Mouse (Mus musculus): ENCODE data around the gene Pla2g1b. TPM values are rescaled to one million over a fixed set of nuclear protein-coding genes. Genes with fewer than 3 reads are reported as not detected.
"Not testable (repeated sequence)": the region's sequence is repeated elsewhere in the genome, so short reads cannot be mapped to it uniquely, and the experiment has no call there.

Pla2g1b gene
- polyA plus RNA-seq, 1 experiment from 2014 or later = 2.9 TPM

DNA sequence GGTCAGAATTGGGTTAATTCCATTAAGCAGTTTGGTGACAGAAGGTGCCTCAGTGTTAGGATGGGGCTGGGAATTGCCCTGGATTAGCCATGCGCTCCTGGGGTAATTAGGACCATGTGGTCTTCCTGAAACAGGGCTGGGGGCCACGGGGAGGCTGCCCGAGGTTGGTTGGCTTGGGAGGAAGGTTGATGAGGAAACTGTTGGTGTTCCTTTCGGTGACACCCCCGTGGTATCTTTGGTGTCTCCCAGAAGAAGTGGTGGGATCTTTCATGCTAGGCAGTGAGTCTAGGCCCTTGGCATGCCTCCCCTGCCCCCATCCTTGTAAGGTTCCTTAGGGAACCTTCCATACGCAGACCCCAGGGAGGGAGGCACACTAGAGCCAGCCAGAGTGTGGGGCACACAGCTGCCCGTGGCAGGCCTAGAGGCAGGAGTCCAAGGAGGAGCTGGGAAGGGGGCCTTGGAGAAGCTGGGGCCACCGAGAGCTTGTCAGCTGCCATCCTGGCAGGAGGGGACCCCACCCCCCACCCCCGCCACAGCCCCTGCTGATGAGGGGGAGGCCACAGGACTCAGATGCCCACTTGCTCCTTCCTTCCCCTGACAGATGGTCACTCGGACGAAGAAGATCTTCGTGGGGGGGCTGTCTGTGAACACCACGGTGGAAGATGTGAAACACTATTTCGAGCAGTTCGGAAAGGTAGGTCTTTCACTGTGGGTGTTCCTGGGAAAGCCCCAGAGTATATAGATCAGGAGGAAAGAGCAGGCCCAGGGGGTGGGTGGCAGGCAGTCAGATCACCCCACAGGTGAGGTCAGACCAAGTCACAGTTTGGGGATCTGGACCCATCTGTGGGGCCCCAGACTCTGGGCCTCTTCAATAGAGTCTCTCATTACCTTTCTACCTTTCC, 31.0 kb upstream of the Pla2g1b start:
- Histone ChIP-seq H3K4me2 (replicated peaks) (no peak overlapping the region), H3K4me3 (replicated peaks) (no peak overlapping the region), H3K27me3 (replicated peaks) (no peaks in the 10 kb centered on the region), H3K9me3 (no peaks in the 10 kb centered on the region), H3K9ac (peak overlapping the region; percentile 58; the same call in 1 of the 2 replicates), H3K36me3 (peaks cover 6% of the 10 kb centered on the region; the same call in 1 of the 2 replicates), H3K27ac (peak overlapping the region; percentile 84), H3K4me1 (replicated peaks) (peaks cover 54% of the 10 kb centered on the region)
- no peak for ATAC-seq
- WGBS = 60% methylated on average over 15 of the region's 15 CpGs

- Histone ChIP-seq H3K9me3 (no peaks in the 10 kb centered on the region), H3K4me1 (replicated peaks) (peaks cover 51% of the 10 kb centered on the region), H3K9ac (peak overlapping the region; percentile 58), H3K4me2 (replicated peaks) (peak overlapping the region; percentile 83), H3K27ac (peak overlapping the region; percentile 84), H3K4me3 (replicated peaks) (peak overlapping the region; percentile 39), H3K36me3 (peaks cover 6% of the 10 kb centered on the region; the same call in 1 of the 2 replicates), H3K27me3 (replicated peaks) (no peaks in the 10 kb centered on the region)
- peak; percentile 29 for ATAC-seq
- 30% methylated on average over 8 of the region's 8 CpGs for WGBS
Measured at GRCm38 (mm10) chr5:115435755-115436379, 30.2 kb upstream of the Pla2g1b start.

- Histone ChIP-seq H3K4me1 (replicated peaks) (peaks cover 46% of the 10 kb centered on the region), H3K4me3 (replicated peaks) (peak overlapping the region; percentile 39), H3K9me3 (no peaks in the 10 kb centered on the region), H3K36me3 (peaks cover 6% of the 10 kb centered on the region; the same call in 1 of the 2 replicates), H3K27me3 (replicated peaks) (no peaks in the 10 kb centered on the region), H3K9ac (peak overlapping the region; percentile 58), H3K4me2 (replicated peaks) (peak overlapping the region; percentile 83), H3K27ac (peak overlapping the region; percentile 84)
- ATAC-seq = peak; percentile 77
- WGBS = 2% methylated on average over 43 of the region's 43 CpGs
Measured at GRCm38 (mm10) chr5:115436421-115437124, 29.5 kb upstream of the Pla2g1b start.

DNA sequence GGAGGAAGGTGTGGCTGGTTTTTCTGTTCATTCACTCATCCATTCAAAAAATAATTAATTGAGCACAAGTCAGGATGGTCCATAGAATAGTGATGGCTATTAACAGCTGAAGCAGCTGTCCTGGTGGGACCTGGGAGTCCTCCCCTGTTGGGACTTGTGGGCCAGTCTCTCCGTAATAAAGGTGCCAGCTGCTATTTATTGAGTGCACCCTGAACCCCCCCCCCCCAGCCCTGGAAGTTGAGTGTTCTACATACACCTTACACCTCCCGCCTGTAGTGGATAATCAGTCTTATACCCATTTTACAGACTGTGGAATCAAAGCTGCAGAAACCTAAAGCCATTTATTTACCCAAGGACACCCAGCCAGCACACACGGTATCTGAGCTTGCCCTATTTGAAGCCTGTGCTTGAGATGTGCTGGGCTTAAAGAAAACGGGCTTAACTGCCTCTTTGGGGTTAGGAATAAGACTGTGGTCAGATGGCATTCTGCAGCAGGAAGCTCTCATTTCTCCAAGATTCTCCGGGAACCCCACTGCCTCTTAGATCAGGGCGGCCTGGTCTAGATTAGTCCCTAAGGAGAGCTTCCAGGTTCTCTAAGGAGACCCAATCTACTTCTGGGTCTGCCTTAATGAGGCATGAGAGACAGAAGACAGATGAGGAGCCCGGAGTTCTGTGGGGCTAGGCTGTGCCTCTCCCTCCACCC, 28.7 kb upstream of the Pla2g1b start:
- H3K9me3 ChIP-seq = no peaks in the 10 kb centered on the region
- H3K4me3 ChIP-seq (replicated peaks) = no peak overlapping the region
- ATAC-seq = no peak
- peaks cover 38% of the 10 kb centered on the region for H3K4me1 ChIP-seq (replicated peaks)
- no peak overlapping the region for H3K9ac ChIP-seq
- no peak overlapping the region for H3K27ac ChIP-seq
- 64% methylated on average over 7 of the region's 7 CpGs for WGBS
- H3K36me3 ChIP-seq = peaks cover 6% of the 10 kb centered on the region; the same call in 1 of the 2 replicates
- no peak overlapping the region for H3K4me2 ChIP-seq (replicated peaks)
- H3K27me3 ChIP-seq (replicated peaks) = no peaks in the 10 kb centered on the region

GRCm38 (mm10) chr5:115437945-115438315, 28.1 kb upstream of the Pla2g1b start:
- no peak for ATAC-seq
- Histone ChIP-seq H3K27ac (no peak overlapping the region), H3K4me1 (replicated peaks) (peaks cover 34% of the 10 kb centered on the region), H3K9ac (no peak overlapping the region), H3K4me2 (replicated peaks) (no peak overlapping the region), H3K4me3 (replicated peaks) (no peak overlapping the region), H3K36me3 (peaks cover 6% of the 10 kb centered on the region; the same call in 1 of the 2 replicates), H3K9me3 (no peaks in the 10 kb centered on the region), H3K27me3 (replicated peaks) (no peaks in the 10 kb centered on the region)
- WGBS = 50% methylated on average over 2 of the region's 2 CpGs

GRCm38 (mm10) chr5:115438667-115439066, 27.4 kb upstream of the Pla2g1b start:
- H3K9me3 ChIP-seq = no peaks in the 10 kb centered on the region
- H3K4me1 ChIP-seq (replicated peaks) = peaks cover 30% of the 10 kb centered on the region
- H3K36me3 ChIP-seq = peaks cover 6% of the 10 kb centered on the region; the same call in 1 of the 2 replicates
- H3K27me3 ChIP-seq (replicated peaks) = no peaks in the 10 kb centered on the region
- WGBS = 62% methylated on average over 7 of the region's 7 CpGs
- H3K9ac ChIP-seq = no peak overlapping the region
- no peak overlapping the region for H3K4me3 ChIP-seq (replicated peaks)
- H3K27ac ChIP-seq = no peak overlapping the region
- no peak for ATAC-seq
- no peak overlapping the region for H3K4me2 ChIP-seq (replicated peaks)

- Histone ChIP-seq H3K4me3 (replicated peaks) (no peak overlapping the region), H3K4me2 (replicated peaks) (no peak overlapping the region), H3K4me1 (replicated peaks) (peaks cover 10% of the 10 kb centered on the region), H3K27me3 (replicated peaks) (no peaks in the 10 kb centered on the region), H3K9me3 (no peaks in the 10 kb centered on the region), H3K27ac (no peak overlapping the region), H3K36me3 (peaks cover 21% of the 10 kb centered on the region; the same call in 1 of the 2 replicates), H3K9ac (no peak overlapping the region)
- 0 out of 2 replicates have a peak, but pooled peaks have one; percentile 34 for ATAC-seq
- 44% methylated on average over 14 of the region's 14 CpGs for WGBS
Measured at GRCm38 (mm10) chr5:115441205-115441849, 24.7 kb upstream of the Pla2g1b start.

GRCm38 (mm10) chr5:115442663-115443062, 23.4 kb upstream of the Pla2g1b start:
- H3K4me1 ChIP-seq (replicated peaks); H3K27me3 ChIP-seq (replicated peaks); H3K4me3 ChIP-seq (replicated peaks); H3K4me2 ChIP-seq (replicated peaks); H3K9me3 ChIP-seq; H3K27ac ChIP-seq; ATAC-seq; H3K9ac ChIP-seq: not testable (repeated sequence)
- H3K36me3 ChIP-seq = peaks cover 21% of the 10 kb centered on the region; the same call in 1 of the 2 replicates
- WGBS = 74% methylated on average over 5 of the region's 5 CpGs

DNA sequence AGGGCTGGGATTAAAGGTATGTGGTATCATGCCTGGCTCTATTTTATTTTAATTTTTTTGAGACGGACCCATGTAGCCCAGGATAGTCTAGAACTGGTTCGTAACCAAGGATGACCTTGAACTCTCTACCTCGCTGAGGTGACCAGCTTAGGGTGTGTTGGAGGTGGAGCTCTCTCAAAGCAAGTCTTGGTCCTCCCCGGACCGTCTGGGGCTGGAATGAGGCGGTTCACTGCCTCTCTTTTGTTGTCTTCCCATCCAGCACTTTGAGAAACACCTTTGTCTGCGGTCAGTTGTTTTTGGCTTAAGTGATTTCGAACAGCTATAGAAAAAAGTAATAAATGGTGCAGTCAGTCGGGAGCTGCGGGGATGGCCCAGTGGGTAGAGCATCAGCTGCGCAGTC, 21.9 kb upstream of the Pla2g1b start:
- Histone ChIP-seq H3K27ac (no peak overlapping the region), H3K4me2 (replicated peaks) (no peak overlapping the region), H3K9ac (no peak overlapping the region), H3K4me3 (replicated peaks) (no peak overlapping the region), H3K4me1 (replicated peaks) (0 out of 2 replicates have a peak, but pooled peaks cover 2% of the 10 kb centered on the region), H3K36me3 (peaks cover 17% of the 10 kb centered on the region; the same call in 1 of the 2 replicates), H3K9me3 (no peaks in the 10 kb centered on the region), H3K27me3 (replicated peaks) (no peaks in the 10 kb centered on the region)
- ATAC-seq = no peak
- 91% methylated on average over 11 of the region's 11 CpGs for WGBS

DNA sequence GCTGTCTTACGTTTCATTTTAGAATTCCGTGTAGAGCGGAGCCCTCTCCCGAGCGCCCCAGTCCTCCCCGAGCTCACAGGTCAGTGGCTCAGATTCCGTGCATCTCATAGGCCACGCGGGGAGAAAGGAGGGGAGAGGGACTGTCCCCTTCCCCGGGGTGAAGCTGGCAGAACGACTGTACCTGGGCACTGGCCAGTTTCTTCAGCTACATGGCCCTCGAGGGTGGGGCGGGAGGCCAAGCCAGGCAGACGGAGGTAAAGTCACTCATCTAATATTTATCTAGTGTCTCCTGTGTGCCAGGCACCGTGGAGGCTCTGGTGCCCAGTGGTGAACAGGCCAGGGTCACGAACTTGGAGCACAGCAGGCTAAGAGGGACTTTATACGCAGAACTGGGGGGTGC, 19.0 kb upstream of the Pla2g1b start:
- no peaks in the 10 kb centered on the region for H3K27me3 ChIP-seq (replicated peaks)
- no peak overlapping the region for H3K27ac ChIP-seq
- H3K4me1 ChIP-seq (replicated peaks) = no peaks in the 10 kb centered on the region
- WGBS = 81% methylated on average over 17 of the region's 17 CpGs
- peaks cover 23% of the 10 kb centered on the region for H3K36me3 ChIP-seq
- no peak overlapping the region for H3K4me3 ChIP-seq (replicated peaks)
- no peak overlapping the region for H3K9ac ChIP-seq
- H3K9me3 ChIP-seq = no peaks in the 10 kb centered on the region
- H3K4me2 ChIP-seq (replicated peaks) = no peak overlapping the region
- ATAC-seq = no peak

GRCm38 (mm10) chr5:115449247-115449646, 16.8 kb upstream of the Pla2g1b start:
- Histone ChIP-seq H3K9me3 (no peaks in the 10 kb centered on the region), H3K9ac (no peak overlapping the region), H3K4me3 (replicated peaks) (no peak overlapping the region), H3K4me1 (replicated peaks) (no peaks in the 10 kb centered on the region), H3K4me2 (replicated peaks) (no peak overlapping the region), H3K27me3 (replicated peaks) (no peaks in the 10 kb centered on the region), H3K36me3 (peaks cover 22% of the 10 kb centered on the region), H3K27ac (no peak overlapping the region)
- 91% methylated on average over 3 of the region's 3 CpGs for WGBS
- ATAC-seq = no peak

All from intestine, embryonic 15.5 days (tissue).